Mouse (Mus musculus): Measurements from ENCODE around the gene Il6. TPM values are rescaled to one million over a fixed set of nuclear protein-coding genes. Genes with fewer than 3 reads are reported as not detected.
"Not testable (repeated sequence)": the region's sequence is repeated elsewhere in the genome, so short reads cannot be mapped to it uniquely, and the experiment has no call there.

The Il6 gene
- not detected in 2 replicates for polyA plus RNA-seq (2016; fragmentation: Nextera tagmentation; extraction: Ambion mirVana)

DNA sequence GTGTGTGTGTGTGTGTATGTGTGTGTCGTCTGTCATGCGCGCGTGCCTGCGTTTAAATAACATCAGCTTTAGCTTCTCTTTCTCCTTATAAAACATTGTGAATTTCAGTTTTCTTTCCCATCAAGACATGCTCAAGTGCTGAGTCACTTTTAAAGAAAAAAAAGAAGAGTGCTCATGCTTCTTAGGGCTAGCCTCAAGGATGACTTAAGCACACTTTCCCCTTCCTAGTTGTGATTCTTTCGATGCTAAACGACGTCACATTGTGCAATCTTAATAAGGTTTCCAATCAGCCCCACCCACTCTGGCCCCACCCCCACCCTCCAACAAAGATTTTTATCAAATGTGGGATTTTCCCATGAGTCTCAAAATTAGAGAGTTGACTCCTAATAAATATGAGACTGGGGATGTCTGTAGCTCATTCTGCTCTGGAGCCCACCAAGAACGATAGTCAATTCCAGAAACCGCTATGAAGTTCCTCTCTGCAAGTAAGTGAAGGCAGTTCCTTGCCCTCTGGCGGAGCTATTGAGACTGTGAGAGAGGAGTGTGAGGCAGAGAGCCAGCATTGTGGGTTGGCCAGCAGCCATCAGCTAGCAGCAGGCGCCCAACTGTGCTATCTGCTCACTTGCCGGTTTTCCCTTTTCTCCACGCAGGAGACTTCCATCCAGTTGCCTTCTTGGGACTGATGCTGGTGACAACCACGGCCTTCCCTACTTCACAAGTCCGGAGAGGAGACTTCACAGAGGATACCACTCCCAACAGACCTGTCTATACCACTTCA, at the start of gene Il6:
Gene Il6 (plus strand): TSS at position 389 of the 778 bp plus-strand sequence.
- ATAC-seq (ENCODE audit: insufficient number of reproducible peaks, insufficient read depth, low FRiP score, low TSS enrichment): no peak

DNA sequence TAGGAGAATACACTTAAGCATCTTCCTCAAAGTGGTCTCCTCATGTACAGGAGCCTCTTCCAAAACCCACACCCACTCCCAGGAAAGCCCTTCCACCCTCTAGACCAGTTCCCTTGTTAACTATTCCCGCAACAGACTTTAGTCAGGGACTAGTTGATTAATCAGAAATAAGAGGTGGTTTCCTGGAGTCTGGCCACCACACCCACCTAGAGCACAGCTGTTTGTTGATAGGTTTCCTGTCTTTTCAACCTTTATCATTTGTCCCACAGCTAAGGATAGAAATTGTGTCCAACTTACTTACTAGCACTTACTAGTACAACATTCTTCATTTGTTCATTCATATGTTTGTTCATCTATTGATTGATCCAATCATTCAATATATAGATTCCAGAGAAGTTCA, 49.4 kb upstream of the Il6 start:
- H3K36me3 ChIP-seq: no peaks in the 10 kb centered on the region
- H3K4me2 ChIP-seq (replicated peaks): no peak overlapping the region
- no peak for ATAC-seq (ENCODE audit: insufficient number of reproducible peaks, insufficient read depth, low FRiP score, low TSS enrichment)
- 68% methylated on average over 1 of the region's 1 CpGs for WGBS
- H3K4me3 ChIP-seq: no peak overlapping the region
- no peaks in the 10 kb centered on the region for H3K9me3 ChIP-seq
- no peaks in the 10 kb centered on the region; the same call in 1 of the 2 replicates for H3K27me3 ChIP-seq
- H3K27ac ChIP-seq: no peak overlapping the region
- no peak overlapping the region for H3K9ac ChIP-seq
- no peaks in the 10 kb centered on the region for H3K4me1 ChIP-seq

More for the DNA sequence above, at the start of gene Il6:
- Histone ChIP-seq H3K9me3 (no peaks in the 10 kb centered on the region), H3K9ac (no peak within 1 kb of the TSS), H3K27ac (no peak within 1 kb of the TSS), H3K4me1 (no peaks in the 10 kb centered on the region), H3K4me2 (replicated peaks) (no peak within 1 kb of the TSS), H3K36me3 (no peaks in the 10 kb centered on the region), H3K4me3 (no peak within 1 kb of the TSS), H3K27me3 (no peaks in the 10 kb centered on the region)
- WGBS: 64% methylated on average over 16 of the region's 16 CpGs

GRCm38 (mm10) chr5:29970212-29970611, 42.7 kb upstream of the Il6 start:
- H3K4me1 ChIP-seq: no peaks in the 10 kb centered on the region
- no peak overlapping the region for H3K27ac ChIP-seq
- H3K4me3 ChIP-seq: no peak overlapping the region
- no peaks in the 10 kb centered on the region for H3K36me3 ChIP-seq
- H3K27me3 ChIP-seq: no peaks in the 10 kb centered on the region
- no peaks in the 10 kb centered on the region for H3K9me3 ChIP-seq
- H3K9ac ChIP-seq: no peak overlapping the region
- WGBS: 89% methylated on average over 1 of the region's 1 CpGs
- H3K4me2 ChIP-seq (replicated peaks): no peak overlapping the region
- ATAC-seq (ENCODE audit: insufficient number of reproducible peaks, insufficient read depth, low FRiP score, low TSS enrichment): no peak

DNA sequence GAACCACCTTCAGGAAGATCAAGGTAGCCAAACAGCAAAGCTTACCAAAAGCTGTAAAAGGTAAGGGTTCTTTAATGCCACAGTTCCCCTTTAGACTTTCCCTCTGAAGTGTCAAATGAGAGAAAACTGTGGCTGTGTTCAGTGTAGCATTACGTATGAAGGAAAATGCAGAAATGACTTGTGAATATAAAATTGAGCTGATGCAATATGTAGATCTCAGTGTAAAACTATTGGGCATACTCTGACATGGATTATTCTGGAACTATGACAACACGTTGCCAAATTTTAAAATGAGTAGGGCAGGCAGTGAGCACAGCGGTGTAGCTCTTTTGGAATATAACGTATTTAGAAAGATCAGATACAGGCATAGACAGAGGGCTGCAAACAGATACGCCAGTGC, 40.1 kb upstream of the Il6 start:
- no peak overlapping the region for H3K4me2 ChIP-seq (replicated peaks)
- ATAC-seq (ENCODE audit: insufficient number of reproducible peaks, insufficient read depth, low FRiP score, low TSS enrichment): no peak
- no peaks in the 10 kb centered on the region for H3K27me3 ChIP-seq
- H3K9ac ChIP-seq: no peak overlapping the region
- no peaks in the 10 kb centered on the region for H3K36me3 ChIP-seq
- whole genome bisulfite sequencing: 86% methylated on average over 5 of the region's 5 CpGs
- no peak overlapping the region for H3K27ac ChIP-seq
- H3K9me3 ChIP-seq: no peaks in the 10 kb centered on the region
- no peaks in the 10 kb centered on the region for H3K4me1 ChIP-seq
- no peak overlapping the region for H3K4me3 ChIP-seq

DNA sequence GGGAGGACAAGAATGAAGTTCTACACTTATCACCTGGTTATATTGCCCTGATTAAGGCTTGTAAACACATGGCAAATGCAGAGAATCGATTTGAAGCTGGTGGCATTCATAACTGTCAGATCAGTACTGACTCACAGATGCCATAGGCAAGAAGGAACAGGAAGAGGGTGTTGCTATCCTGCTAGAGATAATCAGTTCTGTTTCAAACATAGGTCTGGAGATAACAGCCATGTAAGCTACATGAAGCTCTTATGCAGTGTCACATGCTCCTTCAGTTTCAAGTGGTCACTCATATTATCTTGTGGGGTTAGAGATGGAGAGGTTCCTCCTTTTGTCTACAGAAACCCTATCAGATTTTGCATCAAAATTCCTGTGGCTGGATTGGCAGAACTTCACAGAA, 39.4 kb upstream of the Il6 start:
- Histone ChIP-seq H3K27ac (no peak overlapping the region), H3K27me3 (no peaks in the 10 kb centered on the region), H3K4me2 (replicated peaks) (no peak overlapping the region), H3K4me1 (no peaks in the 10 kb centered on the region), H3K36me3 (no peaks in the 10 kb centered on the region), H3K9ac (no peak overlapping the region), H3K9me3 (no peaks in the 10 kb centered on the region), H3K4me3 (no peak overlapping the region)
- WGBS: 68% methylated on average over 1 of the region's 1 CpGs
- ATAC-seq (ENCODE audit: insufficient number of reproducible peaks, insufficient read depth, low FRiP score, low TSS enrichment): no peak

DNA sequence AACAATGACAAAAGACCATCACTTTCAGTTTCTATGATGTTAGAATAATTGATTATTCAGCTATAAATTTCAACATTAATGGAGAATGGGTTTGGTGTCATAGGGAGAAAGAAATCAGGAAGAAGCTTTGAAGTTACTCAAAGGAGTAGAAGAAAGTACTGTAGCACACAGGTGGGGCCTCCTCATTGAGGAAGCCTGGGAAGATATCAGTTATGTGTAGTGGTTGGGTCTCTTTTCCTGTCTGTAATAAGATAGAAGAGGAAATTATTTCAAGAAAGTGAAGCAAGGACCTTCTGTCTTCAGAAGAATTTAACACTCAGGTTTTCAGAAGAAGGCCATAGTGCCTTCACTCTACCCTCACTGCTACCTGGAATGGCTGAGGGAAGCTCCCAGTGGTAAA, 38.8 kb upstream of the Il6 start:
- no peak overlapping the region for H3K9ac ChIP-seq
- H3K4me3 ChIP-seq: no peak overlapping the region
- no peak overlapping the region for H3K27ac ChIP-seq
- H3K36me3 ChIP-seq: no peaks in the 10 kb centered on the region
- no peak for ATAC-seq (ENCODE audit: insufficient number of reproducible peaks, insufficient read depth, low FRiP score, low TSS enrichment)
- H3K27me3 ChIP-seq: no peaks in the 10 kb centered on the region
- H3K4me2 ChIP-seq (replicated peaks): no peak overlapping the region
- no peaks in the 10 kb centered on the region for H3K9me3 ChIP-seq
- no peaks in the 10 kb centered on the region for H3K4me1 ChIP-seq

DNA sequence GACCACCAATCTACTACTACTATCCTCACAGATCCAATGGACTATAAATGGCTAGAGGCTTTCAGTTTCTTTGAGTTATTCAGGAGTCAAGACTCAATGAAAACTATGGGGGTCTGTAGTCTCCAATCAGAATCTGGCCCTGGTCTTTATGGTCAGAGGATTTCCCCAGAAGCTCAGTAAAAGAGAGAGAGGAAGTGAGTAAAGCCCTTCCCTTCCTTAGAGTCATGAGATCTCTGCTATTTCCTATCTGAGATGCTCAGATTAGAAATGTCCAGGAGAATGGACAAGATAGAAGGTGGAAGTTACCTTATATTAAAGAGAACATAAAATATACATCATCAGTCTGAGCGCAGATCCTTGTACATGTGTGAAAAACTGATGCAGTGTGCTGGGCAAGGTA, 19.3 kb upstream of the Il6 start:
- H3K4me3 ChIP-seq: no peak overlapping the region
- no peak for ATAC-seq (ENCODE audit: insufficient number of reproducible peaks, insufficient read depth, low FRiP score, low TSS enrichment)
- no peaks in the 10 kb centered on the region for H3K4me1 ChIP-seq
- no peaks in the 10 kb centered on the region for H3K27me3 ChIP-seq
- no peak overlapping the region for H3K9ac ChIP-seq
- 97% methylated on average over 1 of the region's 1 CpGs for WGBS
- no peak overlapping the region for H3K27ac ChIP-seq
- H3K4me2 ChIP-seq (replicated peaks): no peak overlapping the region
- no peaks in the 10 kb centered on the region for H3K9me3 ChIP-seq
- no peaks in the 10 kb centered on the region for H3K36me3 ChIP-seq

DNA sequence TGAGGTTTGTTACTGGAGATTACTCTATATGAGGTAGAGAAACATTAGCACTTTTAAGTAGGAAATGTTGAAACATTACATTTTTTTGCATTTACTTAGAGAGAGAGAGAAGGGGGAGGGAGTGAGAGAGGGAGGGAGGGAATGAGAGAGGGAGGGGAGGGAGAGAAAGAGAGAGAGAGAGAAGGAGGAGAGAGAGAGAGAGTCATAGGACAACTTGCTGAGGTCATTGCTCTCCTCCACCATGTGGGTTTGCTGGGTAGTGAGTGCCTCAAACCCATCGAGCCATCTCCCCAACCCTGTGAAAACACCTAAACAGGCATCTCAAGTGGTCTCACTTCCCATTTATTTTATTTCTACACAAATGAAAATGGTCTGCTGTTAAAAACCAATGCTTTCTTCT, 18.6 kb upstream of the Il6 start:
- no peak overlapping the region for H3K27ac ChIP-seq
- no peak for ATAC-seq (ENCODE audit: insufficient number of reproducible peaks, insufficient read depth, low FRiP score, low TSS enrichment)
- no peak overlapping the region for H3K4me2 ChIP-seq (replicated peaks)
- no peaks in the 10 kb centered on the region for H3K4me1 ChIP-seq
- no peak overlapping the region for H3K4me3 ChIP-seq
- WGBS: 82% methylated on average over 1 of the region's 1 CpGs
- no peaks in the 10 kb centered on the region for H3K36me3 ChIP-seq
- H3K27me3 ChIP-seq: no peaks in the 10 kb centered on the region
- no peaks in the 10 kb centered on the region for H3K9me3 ChIP-seq
- no peak overlapping the region for H3K9ac ChIP-seq

GRCm38 (mm10) chr5:29997351-29997750, 15.6 kb upstream of the Il6 start:
- Histone ChIP-seq H3K36me3 (no peaks in the 10 kb centered on the region), H3K4me3 (no peak overlapping the region), H3K27me3 (no peaks in the 10 kb centered on the region), H3K4me2 (replicated peaks) (no peak overlapping the region), H3K9me3 (no peaks in the 10 kb centered on the region), H3K4me1 (no peaks in the 10 kb centered on the region), H3K27ac (no peak overlapping the region), H3K9ac (no peak overlapping the region)
- WGBS: 73% methylated on average over 1 of the region's 1 CpGs
- no peak for ATAC-seq (ENCODE audit: insufficient number of reproducible peaks, insufficient read depth, low FRiP score, low TSS enrichment)

GRCm38 (mm10) chr5:30000921-30001320, 12.0 kb upstream of the Il6 start:
- Histone ChIP-seq H3K4me2 (replicated peaks) (no peak overlapping the region), H3K4me3 (no peak overlapping the region), H3K27ac (no peak overlapping the region), H3K9me3 (no peaks in the 10 kb centered on the region), H3K27me3 (no peaks in the 10 kb centered on the region), H3K36me3 (no peaks in the 10 kb centered on the region), H3K4me1 (no peaks in the 10 kb centered on the region), H3K9ac (no peak overlapping the region)
- no peak for ATAC-seq (ENCODE audit: insufficient number of reproducible peaks, insufficient read depth, low FRiP score, low TSS enrichment)
- WGBS: 63% methylated on average over 3 of the region's 3 CpGs

- Histone ChIP-seq H3K27ac (no peak overlapping the region), H3K9me3 (no peaks in the 10 kb centered on the region), H3K36me3 (no peaks in the 10 kb centered on the region), H3K9ac (no peak overlapping the region), H3K4me2 (replicated peaks) (no peak overlapping the region), H3K4me3 (no peak overlapping the region), H3K27me3 (no peaks in the 10 kb centered on the region), H3K4me1 (no peaks in the 10 kb centered on the region)
- 61% methylated on average over 2 of the region's 2 CpGs for WGBS
- ATAC-seq (ENCODE audit: insufficient number of reproducible peaks, insufficient read depth, low FRiP score, low TSS enrichment): no peak
Observed at GRCm38 (mm10) chr5:30014580-30014979, 1.7 kb downstream of the Il6 start.

- not testable (repeated sequence) for ATAC-seq (ENCODE audit: insufficient number of reproducible peaks, insufficient read depth, low FRiP score, low TSS enrichment); H3K36me3 ChIP-seq; H3K4me2 ChIP-seq (replicated peaks); H3K27ac ChIP-seq; H3K4me1 ChIP-seq; H3K9me3 ChIP-seq; H3K4me3 ChIP-seq; H3K9ac ChIP-seq; H3K27me3 ChIP-seq
- 79% methylated on average over 4 of the region's 4 CpGs for WGBS
Observed at GRCm38 (mm10) chr5:30035862-30036261, 22.9 kb downstream of the Il6 start.
